ENCODE assay signal across 8 mouse cellular contexts in genomic region chr10:80827870-80828420, GRCm38 (mm10). TPM values are rescaled to one million over a fixed set of nuclear protein-coding genes. Genes with fewer than 3 reads are reported as not detected.
DNase-seq lines count a peak whose midpoint lies in the region; ATAC-seq and TF ChIP-seq lines count a peak whose summit lies in the region.

No protein-coding gene starts in this region.

- DNase-seq in heart, adult 11 months = peak; percentile 94
- DNase-seq in heart, postnatal 10 days = no peak
- no peak for DNase-seq in forebrain, postnatal 0 days
- no peak for DNase-seq in embryo, embryonic 10.5 days (ENCODE audit: low spot score)
- no peak for DNase-seq in left cerebral cortex, adult 18-20 months (ENCODE audit: low spot score in 2 of 2)
- no peak for DNase-seq in urinary bladder, postnatal 4 days (ENCODE audit: low spot score in 2 of 2)

- peaks cover 36% of the 10 kb centered on the region for H3K36me3 ChIP-seq in E14TG2a.4 (ENCODE audit: insufficient read depth, low read length)
- H3K36me3 ChIP-seq in forebrain, postnatal 0 days (ENCODE audit: insufficient read depth) = peaks cover 21% of the 10 kb centered on the region
- H3K36me3 ChIP-seq in liver, embryonic 16.5 days (ENCODE audit: control insufficient read depth, insufficient read depth) = peaks cover 19% of the 10 kb centered on the region

- TF ChIP-seq CTCF in E14TG2a.4 (conservative IDR thresholded peaks at IDR 0.05; ENCODE audit: low read length) = no peak
- no peak for TF ChIP-seq CTCF in forebrain, postnatal 0 days (IDR thresholded peaks at IDR 0.05; ENCODE audit: low read depth)

- H3K9me3 ChIP-seq in E14TG2a.4 (ENCODE audit: low read length) = no peaks in the 10 kb centered on the region
- H3K9me3 ChIP-seq in forebrain, postnatal 0 days (ENCODE audit: low read length) = no peaks in the 10 kb centered on the region
- H3K9me3 ChIP-seq in liver, embryonic 16.5 days (replicated peaks; ENCODE audit: control insufficient read depth, low read length) = no peaks in the 10 kb centered on the region

- no peak for ATAC-seq in forebrain, postnatal 0 days
- ATAC-seq in liver, embryonic 16.5 days (ENCODE audit: low read depth) = no peak

- peak overlapping the region; percentile 89 for H3K4me3 ChIP-seq in E14TG2a.4 (replicated peaks; ENCODE audit: low read length)
- peak overlapping the region; percentile 83 for H3K4me3 ChIP-seq in forebrain, postnatal 0 days (ENCODE audit: low read depth, low read length)
- peak overlapping the region; percentile 75 for H3K4me3 ChIP-seq in liver, embryonic 16.5 days (ENCODE audit: low read depth, low read length)

- H3K9ac ChIP-seq in forebrain, postnatal 0 days = peak overlapping the region; percentile 88
- H3K9ac ChIP-seq in liver, embryonic 16.5 days (ENCODE audit: low read depth, low read length) = peak overlapping the region; percentile 79

- no peak overlapping the region for H3K27ac ChIP-seq in forebrain, postnatal 0 days (ENCODE audit: low read depth, low read length)
- peak overlapping the region; percentile 92 for H3K27ac ChIP-seq in liver, embryonic 16.5 days (ENCODE audit: low read length)

- intact Hi-C loops in heart, postnatal 10 days (cut with DNase I) = loop anchor here (2.0 kb wide), 1 partner anchor 27 kb away; the partner anchor contains the start of genes Lsm7 and Sppl2b

- H3K4me2 ChIP-seq in forebrain, postnatal 0 days (ENCODE audit: low read depth) = peak overlapping the region; percentile 60
- peak overlapping the region; percentile 86 for H3K4me2 ChIP-seq in liver, embryonic 16.5 days (ENCODE audit: low read depth, low read length)

- H3K4me1 ChIP-seq in E14TG2a.4 (replicated peaks; ENCODE audit: low read depth, low read length) = peaks cover 64% of the 10 kb centered on the region
- no peaks in the 10 kb centered on the region for H3K4me1 ChIP-seq in forebrain, postnatal 0 days (ENCODE audit: insufficient read depth)
- peaks cover 62% of the 10 kb centered on the region for H3K4me1 ChIP-seq in liver, embryonic 16.5 days (ENCODE audit: control insufficient read depth, low read depth, low read length)

- WGBS in forebrain, postnatal 0 days = 71% methylated on average over 10 of the region's 10 CpGs
- WGBS in liver, embryonic 16.5 days (ENCODE audit: insufficient replicate concordance) = 76% methylated on average over 10 of the region's 10 CpGs

- peaks cover 8% of the 10 kb centered on the region for H3K27me3 ChIP-seq in E14TG2a.4 (ENCODE audit: insufficient read depth, low read length)
- no peaks in the 10 kb centered on the region for H3K27me3 ChIP-seq in forebrain, postnatal 0 days (ENCODE audit: insufficient read depth, low read length)
- no peaks in the 10 kb centered on the region; the same call in 1 of the 2 replicates for H3K27me3 ChIP-seq in liver, embryonic 16.5 days (ENCODE audit: control insufficient read depth, insufficient read depth, low read depth, low read length)

RNA-seq across cellular contexts. Expression of gene Oaz1, which starts 1.5 kb away (rescaled TPM):
- 1,000 to 10,000 TPM; 1,023 to 1,076 TPM for total RNA-seq in heart, postnatal 10 days (2021)
- total RNA-seq in forebrain, postnatal 0 days (2014; rRNA removed) = 1,019 and 1,040 TPM in 2 replicates
- polyA plus RNA-seq in forebrain, postnatal 0 days (2015; fragmentation: Nextera tagmentation; extraction: Ambion mirVana) = 1,146 and 1,244 TPM in 2 replicates
- 1,363 and 1,382 TPM in 2 replicates for polyA plus RNA-seq in liver, embryonic 16.5 days (2015; fragmentation: Nextera tagmentation; extraction: Ambion mirVana)
- total RNA-seq in left cerebral cortex, adult 18-20 months (2021) = 100 to 1,000 TPM; 517 to 561 TPM

RNA-seq across cellular contexts. Expression of gene Jsrp1, which starts 14.6 kb away (rescaled TPM):
- under 1 TPM in 1 of 2 experiments, not detected in 1; 0.74 TPM for total RNA-seq in heart, postnatal 10 days (2021)
- 0.38 TPM in 1 of 2 replicates, not detected in the other for total RNA-seq in forebrain, postnatal 0 days (2014; rRNA removed)
- polyA plus RNA-seq in forebrain, postnatal 0 days (2015; fragmentation: Nextera tagmentation; extraction: Ambion mirVana) = 0.70 and 0.76 TPM in 2 replicates
- 0.54 and 1.2 TPM in 2 replicates for polyA plus RNA-seq in liver, embryonic 16.5 days (2015; fragmentation: Nextera tagmentation; extraction: Ambion mirVana)
- 1 to 10 TPM; 6.6 to 8.0 TPM for total RNA-seq in left cerebral cortex, adult 18-20 months (2021)

RNA-seq across cellular contexts. Expression of gene Lingo3, which starts 15.9 kb away (rescaled TPM):
- total RNA-seq in heart, postnatal 10 days (2021) = 1 to 10 TPM; 3.8 to 6.5 TPM
- total RNA-seq in forebrain, postnatal 0 days (2014; rRNA removed) = 23.3 and 23.7 TPM in 2 replicates
- polyA plus RNA-seq in forebrain, postnatal 0 days (2015; fragmentation: Nextera tagmentation; extraction: Ambion mirVana) = 18.5 and 20.3 TPM in 2 replicates
- polyA plus RNA-seq in liver, embryonic 16.5 days (2015; fragmentation: Nextera tagmentation; extraction: Ambion mirVana) = not detected in 2 replicates
- 10 to 100 TPM; 35.4 to 45.0 TPM for total RNA-seq in left cerebral cortex, adult 18-20 months (2021)

RNA-seq across cellular contexts. Expression of gene Amh, which starts 22.9 kb away (rescaled TPM):
- total RNA-seq in heart, postnatal 10 days (2021) = under 1 TPM; 0.41 to 0.45 TPM
- 0.62 and 0.69 TPM in 2 replicates for total RNA-seq in forebrain, postnatal 0 days (2014; rRNA removed)
- polyA plus RNA-seq in forebrain, postnatal 0 days (2015; fragmentation: Nextera tagmentation; extraction: Ambion mirVana) = not detected in 2 replicates
- polyA plus RNA-seq in liver, embryonic 16.5 days (2015; fragmentation: Nextera tagmentation; extraction: Ambion mirVana) = 0.08 TPM in 1 of 2 replicates, not detected in the other
- total RNA-seq in left cerebral cortex, adult 18-20 months (2021) = 1 to 10 TPM; 2.4 to 2.9 TPM

RNA-seq across cellular contexts. Expression of gene Lsm7, which starts 27.1 kb away (rescaled TPM):
- total RNA-seq in heart, postnatal 10 days (2021) = 10 to 100 TPM; 23.6 to 28.2 TPM
- 158 and 292 TPM in 2 replicates for total RNA-seq in forebrain, postnatal 0 days (2014; rRNA removed)
- 306 and 392 TPM in 2 replicates for polyA plus RNA-seq in forebrain, postnatal 0 days (2015; fragmentation: Nextera tagmentation; extraction: Ambion mirVana)
- polyA plus RNA-seq in liver, embryonic 16.5 days (2015; fragmentation: Nextera tagmentation; extraction: Ambion mirVana) = 92.5 and 108 TPM in 2 replicates
- total RNA-seq in left cerebral cortex, adult 18-20 months (2021) = 10 to 100 TPM; 34.8 to 48.8 TPM
